ENCODE assay signal across 20 mouse cellular contexts in the genomic region with DNA sequence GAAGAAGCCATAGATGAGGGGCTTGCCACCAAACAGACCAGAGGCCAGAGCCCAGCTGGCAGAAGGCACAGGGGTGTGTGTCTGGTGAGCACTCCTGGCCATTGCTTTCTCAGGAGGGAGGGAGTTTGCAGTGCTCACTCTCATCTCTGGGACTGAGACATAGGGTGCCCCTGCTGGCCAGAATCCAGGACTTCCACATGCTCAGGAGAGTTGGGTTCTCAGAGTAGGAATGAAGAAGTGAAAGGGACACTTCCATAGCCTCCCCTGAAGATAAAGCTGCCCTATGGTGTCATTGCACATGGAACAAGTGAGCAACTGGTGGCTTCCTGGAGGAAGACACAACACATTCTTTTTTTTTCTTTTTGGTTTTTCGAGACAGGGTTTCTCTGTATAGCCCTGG. TPM values are rescaled to one million over a fixed set of nuclear protein-coding genes. Genes with fewer than 3 reads are reported as not detected.
A peak's percentile ranks its signal among the peaks of the same experiment; 100 is the strongest.
DNase-seq lines count a peak whose midpoint lies in the region; ATAC-seq and TF ChIP-seq lines count a peak whose summit lies in the region.
"Had no signal": no experiment of that assay in that cellular context is flagged by ENCODE, and none has a peak within 500 bp of the region (broad histone marks: within the 10 kb centered on the region; RNA-seq: fewer than 3 reads in every experiment).

No protein-coding gene starts in this region.

- no peak overlapping the region for H3K4me3 ChIP-seq in liver, embryonic 14.5 days (ENCODE audit: insufficient read depth in 1 of 2, low read depth in 2 of 2, low read length in 2 of 2)
- no peak overlapping the region for H3K4me3 ChIP-seq in liver, embryonic 11.5 days (ENCODE audit: low read depth, low read length)
- H3K4me3 ChIP-seq in gastrocnemius, adult 2 months: no peak overlapping the region
- no peak overlapping the region for H3K4me3 ChIP-seq in neural tube, embryonic 15.5 days (replicated peaks)
- H3K4me3 ChIP-seq: embryonic facial prominence, embryonic 12.5 days; forebrain, embryonic 15.5 days; intestine, embryonic 15.5 days; kidney, embryonic 15.5 days had no signal

- peak; percentile 29 for TF ChIP-seq CTCF in liver, embryonic 14.5 days (IDR thresholded peaks at IDR 0.05; ENCODE audit: low read depth)
- no peak for TF ChIP-seq CTCF in gastrocnemius, adult 2 months (IDR thresholded peaks at IDR 0.05)

- ATAC-seq in liver, embryonic 14.5 days (ENCODE audit: insufficient read depth): no peak
- ATAC-seq in liver, embryonic 11.5 days (replicated peaks; ENCODE audit: low FRiP score): no peak
- 0 out of 2 replicates have a peak, but pooled peaks have one; percentile 14 for ATAC-seq in erythroid progenitor cell, adult 5-6 weeks (replicated peaks; ENCODE audit: low FRiP score, poor library complexity, severe bottlenecking)
- ATAC-seq in neural tube, embryonic 15.5 days (ENCODE audit: low FRiP score): no peak
- ATAC-seq: forebrain, embryonic 15.5 days; intestine, embryonic 15.5 days; midbrain, embryonic 16.5 days had no signal

- H3K9me3 ChIP-seq in liver, embryonic 14.5 days (ENCODE audit: control insufficient read depth, low read length): no peaks in the 10 kb centered on the region
- no peaks in the 10 kb centered on the region for H3K9me3 ChIP-seq in liver, embryonic 11.5 days (ENCODE audit: control insufficient read depth, low read length)
- H3K9me3 ChIP-seq in neural tube, embryonic 15.5 days (replicated peaks): no peaks in the 10 kb centered on the region
- H3K9me3 ChIP-seq: embryonic facial prominence, embryonic 12.5 days; forebrain, embryonic 15.5 days; intestine, embryonic 15.5 days; kidney, embryonic 15.5 days had no signal

- no peaks in the 10 kb centered on the region; the same call in 1 of the 2 replicates for H3K27me3 ChIP-seq in liver, embryonic 14.5 days (ENCODE audit: control insufficient read depth, insufficient read depth, low read length)
- no peaks in the 10 kb centered on the region for H3K27me3 ChIP-seq in liver, embryonic 11.5 days (replicated peaks; ENCODE audit: control insufficient read depth, insufficient read depth, low read length)
- H3K27me3 ChIP-seq in neural tube, embryonic 15.5 days (replicated peaks): no peaks in the 10 kb centered on the region
- H3K27me3 ChIP-seq: embryonic facial prominence, embryonic 12.5 days; forebrain, embryonic 15.5 days; intestine, embryonic 15.5 days; kidney, embryonic 15.5 days had no signal

- no peak overlapping the region for H3K9ac ChIP-seq in liver, embryonic 14.5 days (replicated peaks)
- no peak overlapping the region for H3K9ac ChIP-seq in liver, embryonic 11.5 days (ENCODE audit: low read depth, low read length)
- no peak overlapping the region for H3K9ac ChIP-seq in neural tube, embryonic 15.5 days (replicated peaks)
- H3K9ac ChIP-seq: embryonic facial prominence, embryonic 12.5 days; forebrain, embryonic 15.5 days; hindbrain, embryonic 14.5 days; intestine, embryonic 15.5 days; kidney, embryonic 15.5 days had no signal

- no peak for TF ChIP-seq EP300 in liver, embryonic 14.5 days (IDR thresholded peaks at IDR 0.05; ENCODE audit: low read depth)

- intact Hi-C loops in gastrocnemius, adult 2 months (cut with DNase I): no loop called here

- 33% methylated on average over 1 of the region's 1 CpGs for WGBS in liver, embryonic 14.5 days (ENCODE audit: insufficient replicate concordance)
- 47% methylated on average over 1 of the region's 1 CpGs for WGBS in liver, embryonic 11.5 days
- WGBS in neural tube, embryonic 15.5 days: 53% methylated on average over 1 of the region's 1 CpGs

- DNase-seq in liver, embryonic 14.5 days (ENCODE audit: low read depth in 3 of 3, low spot score in 3 of 3): no peak
- DNase-seq in liver, embryonic 11.5 days (ENCODE audit: low spot score): no peak
- DNase-seq in 416B (ENCODE audit: low read depth) (peak; percentile 28), ES-CJ7 (ENCODE audit: low read depth, low spot score) (peak; percentile 48)
- no peak for DNase-seq in gastrocnemius, adult 2 months
- DNase-seq: cerebellum, adult 9-11 months; heart, postnatal 14 days; layer of hippocampus, postnatal 36 days; lung, adult 18-20 months; right cerebral cortex, adult 18-20 months had no signal

- H3K4me2 ChIP-seq in liver, embryonic 14.5 days (ENCODE audit: low read depth): no peak overlapping the region
- H3K4me2 ChIP-seq in liver, embryonic 11.5 days: no peak overlapping the region
- no peak overlapping the region for H3K4me2 ChIP-seq in neural tube, embryonic 15.5 days
- H3K4me2 ChIP-seq: embryonic facial prominence, embryonic 12.5 days; forebrain, embryonic 15.5 days; heart, embryonic 11.5 days; hindbrain, embryonic 14.5 days; intestine, embryonic 15.5 days; kidney, embryonic 15.5 days had no signal

- H3K36me3 ChIP-seq in liver, embryonic 14.5 days (replicated peaks; ENCODE audit: control insufficient read depth, insufficient read depth, low read depth): no peaks in the 10 kb centered on the region
- H3K36me3 ChIP-seq in liver, embryonic 11.5 days (ENCODE audit: control insufficient read depth, insufficient read depth, low read length): no peaks in the 10 kb centered on the region; the same call in 1 of the 2 replicates
- H3K36me3 ChIP-seq in neural tube, embryonic 15.5 days: no peaks in the 10 kb centered on the region
- H3K36me3 ChIP-seq: embryonic facial prominence, embryonic 12.5 days; forebrain, embryonic 15.5 days; intestine, embryonic 15.5 days; kidney, embryonic 15.5 days had no signal

- H3K4me1 ChIP-seq in liver, embryonic 14.5 days (replicated peaks; ENCODE audit: control insufficient read depth in 2 of 2, insufficient read depth in 2 of 2, low read length in 1 of 2): peaks cover 0 to 6% of the 10 kb centered on the region in 2 experiments; a peak in 1 of 4 replicates
- peaks cover 11% of the 10 kb centered on the region for H3K4me1 ChIP-seq in liver, embryonic 11.5 days (replicated peaks; ENCODE audit: control insufficient read depth, insufficient read depth, low read length)
- H3K4me1 ChIP-seq in neural tube, embryonic 15.5 days: peaks cover 11% of the 10 kb centered on the region

- H3K27ac ChIP-seq in liver, embryonic 14.5 days: no peak overlapping the region
- no peak overlapping the region for H3K27ac ChIP-seq in liver, embryonic 11.5 days (ENCODE audit: low read depth, low read length)
- no peak overlapping the region for H3K27ac ChIP-seq in gastrocnemius, adult 2 months
- H3K27ac ChIP-seq in neural tube, embryonic 15.5 days (replicated peaks): no peak overlapping the region
- H3K27ac ChIP-seq: embryonic facial prominence, embryonic 12.5 days; forebrain, embryonic 15.5 days; hindbrain, embryonic 14.5 days; intestine, embryonic 15.5 days; kidney, embryonic 15.5 days; macrophage had no signal

RNA-seq across cellular contexts. Expression of gene Lamb2, which starts 5.0 kb away (rescaled TPM):
- polyA plus RNA-seq in liver, embryonic 14.5 days (2012; rRNA removed): 8.3 and 9.1 TPM in 2 replicates
- polyA plus RNA-seq in liver, embryonic 14.5 days (2014; fragmentation: Nextera tagmentation; extraction: Ambion mirVana): 4.3 and 5.8 TPM in 2 replicates
- 14.8 and 18.7 TPM in 2 replicates for polyA plus RNA-seq in liver, embryonic 11.5 days (2014; fragmentation: Nextera tagmentation; extraction: Ambion mirVana)
- total RNA-seq in erythroid progenitor cell, adult 5-6 weeks (2015; ENCODE audit: low replicate concordance): not detected in 2 replicates
- total RNA-seq in erythroid progenitor cell, adult 5-6 weeks (2017; ENCODE audit: low replicate concordance): not detected in 2 replicates
- 100 to 1,000 TPM; 104 to 171 TPM for total RNA-seq in gastrocnemius, adult 2 months (2021)
- polyA plus RNA-seq in neural tube, embryonic 15.5 days (2015; fragmentation: Nextera tagmentation; extraction: Ambion mirVana): 17.5 and 18.8 TPM in 2 replicates

RNA-seq across cellular contexts. Expression of gene Klhdc8b, which starts 13.1 kb away (rescaled TPM):
- 13.1 and 16.5 TPM in 2 replicates for polyA plus RNA-seq in liver, embryonic 14.5 days (2012; rRNA removed)
- 6.9 and 9.5 TPM in 2 replicates for polyA plus RNA-seq in liver, embryonic 14.5 days (2014; fragmentation: Nextera tagmentation; extraction: Ambion mirVana)
- 24.2 and 26.8 TPM in 2 replicates for polyA plus RNA-seq in liver, embryonic 11.5 days (2014; fragmentation: Nextera tagmentation; extraction: Ambion mirVana)
- total RNA-seq in erythroid progenitor cell, adult 5-6 weeks (2015; ENCODE audit: low replicate concordance): 2.5 and 2.9 TPM in 2 replicates
- total RNA-seq in erythroid progenitor cell, adult 5-6 weeks (2017; ENCODE audit: low replicate concordance): 5.4 TPM in 1 of 2 replicates, not detected in the other
- 1 to 10 TPM; 1.7 to 2.5 TPM for total RNA-seq in gastrocnemius, adult 2 months (2021)
- polyA plus RNA-seq in neural tube, embryonic 15.5 days (2015; fragmentation: Nextera tagmentation; extraction: Ambion mirVana): 58.4 and 59.8 TPM in 2 replicates

RNA-seq across cellular contexts. Expression of gene Ccdc71, which starts 14.2 kb away (rescaled TPM):
- polyA plus RNA-seq in liver, embryonic 14.5 days (2012; rRNA removed): 8.6 and 9.7 TPM in 2 replicates
- polyA plus RNA-seq in liver, embryonic 14.5 days (2014; fragmentation: Nextera tagmentation; extraction: Ambion mirVana): 14.5 and 15.6 TPM in 2 replicates
- 48.6 and 51.1 TPM in 2 replicates for polyA plus RNA-seq in liver, embryonic 11.5 days (2014; fragmentation: Nextera tagmentation; extraction: Ambion mirVana)
- total RNA-seq in erythroid progenitor cell, adult 5-6 weeks (2015; ENCODE audit: low replicate concordance): 3.4 and 23.4 TPM in 2 replicates
- total RNA-seq in erythroid progenitor cell, adult 5-6 weeks (2017; ENCODE audit: low replicate concordance): 9.5 and 14.6 TPM in 2 replicates
- 10 to 100 TPM; 15.0 to 17.7 TPM for total RNA-seq in gastrocnemius, adult 2 months (2021)
- 53.7 and 64.4 TPM in 2 replicates for polyA plus RNA-seq in neural tube, embryonic 15.5 days (2015; fragmentation: Nextera tagmentation; extraction: Ambion mirVana)

RNA-seq across cellular contexts. Expression of gene Usp19, which starts 15.9 kb away (rescaled TPM):
- polyA plus RNA-seq in liver, embryonic 14.5 days (2012; rRNA removed): 33.9 and 36.0 TPM in 2 replicates
- polyA plus RNA-seq in liver, embryonic 14.5 days (2014; fragmentation: Nextera tagmentation; extraction: Ambion mirVana): 17.1 and 22.5 TPM in 2 replicates
- 57.5 and 66.8 TPM in 2 replicates for polyA plus RNA-seq in liver, embryonic 11.5 days (2014; fragmentation: Nextera tagmentation; extraction: Ambion mirVana)
- total RNA-seq in erythroid progenitor cell, adult 5-6 weeks (2015; ENCODE audit: low replicate concordance): 52.6 and 63.7 TPM in 2 replicates
- 54.7 and 58.7 TPM in 2 replicates for total RNA-seq in erythroid progenitor cell, adult 5-6 weeks (2017; ENCODE audit: low replicate concordance)
- total RNA-seq in gastrocnemius, adult 2 months (2021): 100 to 1,000 TPM; 124 TPM
- 66.1 and 68.0 TPM in 2 replicates for polyA plus RNA-seq in neural tube, embryonic 15.5 days (2015; fragmentation: Nextera tagmentation; extraction: Ambion mirVana)

RNA-seq across cellular contexts. Expression of gene Qars, which starts 33.0 kb away (rescaled TPM):
- 88.6 and 184 TPM in 2 replicates for polyA plus RNA-seq in liver, embryonic 14.5 days (2012; rRNA removed)
- 61.3 and 65.8 TPM in 2 replicates for polyA plus RNA-seq in liver, embryonic 14.5 days (2014; fragmentation: Nextera tagmentation; extraction: Ambion mirVana)
- polyA plus RNA-seq in liver, embryonic 11.5 days (2014; fragmentation: Nextera tagmentation; extraction: Ambion mirVana): 120 and 122 TPM in 2 replicates
- 67.5 and 85.1 TPM in 2 replicates for total RNA-seq in erythroid progenitor cell, adult 5-6 weeks (2015; ENCODE audit: low replicate concordance)
- 78.3 and 79.2 TPM in 2 replicates for total RNA-seq in erythroid progenitor cell, adult 5-6 weeks (2017; ENCODE audit: low replicate concordance)
- 10 to 100 TPM; 75.4 to 80.6 TPM for total RNA-seq in gastrocnemius, adult 2 months (2021)
- 58.1 and 78.1 TPM in 2 replicates for polyA plus RNA-seq in neural tube, embryonic 15.5 days (2015; fragmentation: Nextera tagmentation; extraction: Ambion mirVana)

Comparison
In these comparisons a context has a peak if more than half of its experiments do, and no peak if none do; other contexts are left out.
1. DNase-seq: peak in 416B (single experiment) and ES-CJ7 (single experiment); none in liver, embryonic 14.5 days (0 of 3), liver, embryonic 11.5 days (single experiment) and gastrocnemius, adult 2 months (single experiment).